Mouse (Mus musculus): ENCODE measurements around the gene Os9. TPM values are rescaled to one million over a fixed set of nuclear protein-coding genes. Genes with fewer than 3 reads are reported as not detected.
"Not testable (repeated sequence)": the region's sequence is repeated elsewhere in the genome, so short reads cannot be mapped to it uniquely, and the experiment has no call there.

The Os9 gene
- polyA plus RNA-seq, 1 experiment from 2014 or later, result 48.0 TPM

DNA sequence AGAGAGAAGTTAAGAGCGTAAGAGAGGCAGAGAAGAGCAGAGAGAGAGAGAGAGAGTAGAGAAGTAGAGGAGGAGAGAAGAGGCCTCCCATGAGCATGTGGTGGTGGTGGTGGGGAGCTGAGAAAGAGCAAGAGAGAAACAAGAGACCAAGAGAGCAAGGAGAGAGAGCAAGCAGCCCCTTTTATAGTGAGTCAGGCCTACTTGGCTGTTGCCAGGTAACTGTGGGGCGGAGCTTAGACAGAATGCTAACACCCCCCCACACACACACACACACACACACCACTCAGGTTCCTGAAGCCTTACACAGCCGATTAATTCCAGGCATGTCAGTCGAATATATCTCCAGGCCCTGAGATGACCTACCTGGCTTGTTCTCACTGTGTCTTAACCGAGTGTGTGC lies 24.4 kb upstream of the Os9 start:
- 58% methylated on average over 5 of the region's 5 CpGs for WGBS
- Histone ChIP-seq H3K9me3 (0 out of 2 replicates have a peak, but pooled peaks cover 4% of the 10 kb centered on the region), H3K27me3 (replicated peaks) (no peaks in the 10 kb centered on the region; the same call in 1 of the 2 replicates), H3K4me3 (no peak overlapping the region), H3K27ac (replicated peaks) (no peak overlapping the region), H3K4me1 (no peaks in the 10 kb centered on the region), H3K36me3 (no peaks in the 10 kb centered on the region), H3K9ac (no peak overlapping the region), H3K4me2 (no peak overlapping the region)
- no peak for ATAC-seq (ENCODE audit: extremely low read depth, insufficient number of reproducible peaks, low FRiP score, low TSS enrichment)

DNA sequence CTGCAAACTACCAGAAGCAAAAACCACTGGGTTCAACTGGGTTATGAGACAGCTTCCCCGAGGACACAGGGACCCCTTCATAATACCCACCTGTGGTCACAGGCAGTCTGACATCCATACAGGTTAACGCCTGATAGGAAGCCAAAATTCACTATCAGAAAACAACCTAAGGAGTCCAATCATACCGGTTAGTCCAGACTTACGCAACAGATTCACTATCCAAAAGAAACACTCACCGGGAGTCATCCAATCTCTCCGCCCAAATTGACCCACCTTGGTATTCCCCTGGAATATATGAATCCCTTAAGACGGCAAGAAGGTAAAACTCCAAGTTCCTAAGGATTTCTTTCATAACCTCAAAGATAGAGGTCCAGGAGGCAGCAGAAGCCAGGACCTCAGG lies 23.6 kb upstream of the Os9 start:
- Histone ChIP-seq H3K4me2 (no peak overlapping the region), H3K27ac (replicated peaks) (no peak overlapping the region), H3K4me1 (no peaks in the 10 kb centered on the region), H3K9ac (no peak overlapping the region), H3K4me3 (no peak overlapping the region), H3K36me3 (no peaks in the 10 kb centered on the region), H3K9me3 (0 out of 2 replicates have a peak, but pooled peaks cover 4% of the 10 kb centered on the region), H3K27me3 (replicated peaks) (no peaks in the 10 kb centered on the region)
- WGBS, result 84% methylated on average over 7 of the region's 7 CpGs
- ATAC-seq (ENCODE audit: extremely low read depth, insufficient number of reproducible peaks, low FRiP score, low TSS enrichment), result no peak

DNA sequence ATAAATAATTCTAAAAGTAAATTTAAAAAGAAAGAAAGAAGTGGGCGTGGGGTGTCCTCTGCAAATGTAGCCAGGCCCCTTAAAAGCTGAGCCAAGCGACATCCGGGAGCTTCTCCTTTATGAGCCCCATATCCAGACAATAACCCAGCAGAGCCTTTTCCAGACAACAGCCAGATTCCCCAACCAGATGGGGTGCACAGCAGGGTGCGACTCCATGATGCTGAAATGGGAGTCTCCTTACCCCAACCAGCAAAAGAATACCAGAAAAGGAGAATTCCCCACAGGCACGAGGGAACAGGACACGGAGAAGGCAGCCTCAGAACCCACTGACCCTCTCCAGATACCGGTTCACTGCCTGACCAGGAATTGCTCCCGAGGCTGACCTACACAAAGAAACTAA lies 22.3 kb upstream of the Os9 start:
- no peaks in the 10 kb centered on the region for H3K27me3 ChIP-seq (replicated peaks)
- H3K4me3 ChIP-seq, result no peak overlapping the region
- H3K4me2 ChIP-seq, result no peak overlapping the region
- H3K27ac ChIP-seq (replicated peaks), result no peak overlapping the region
- ATAC-seq (ENCODE audit: extremely low read depth, insufficient number of reproducible peaks, low FRiP score, low TSS enrichment), result no peak
- 82% methylated on average over 8 of the region's 8 CpGs for WGBS
- H3K36me3 ChIP-seq, result no peaks in the 10 kb centered on the region
- H3K9me3 ChIP-seq, result 0 out of 2 replicates have a peak, but pooled peaks cover 4% of the 10 kb centered on the region
- H3K4me1 ChIP-seq, result no peaks in the 10 kb centered on the region
- no peak overlapping the region for H3K9ac ChIP-seq

DNA sequence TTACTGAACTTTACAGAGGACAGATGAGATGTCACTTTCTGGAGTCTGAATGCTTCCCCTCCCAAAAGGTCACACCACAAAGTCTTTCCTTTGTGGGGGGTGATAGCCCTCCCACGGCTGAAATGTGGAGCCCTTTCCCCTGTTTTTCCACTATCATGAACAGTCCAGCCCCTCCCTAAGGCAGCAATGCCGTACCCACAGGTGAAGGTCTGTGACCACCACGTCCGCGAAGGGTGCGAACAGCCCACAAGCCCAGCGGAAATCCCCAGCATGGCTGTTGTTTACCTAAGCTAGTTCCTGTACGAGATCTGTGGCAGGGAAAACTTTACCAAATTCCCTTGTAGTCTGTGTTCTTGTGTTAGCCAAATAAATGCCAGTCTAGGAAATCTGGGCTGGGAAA lies 20.6 kb upstream of the Os9 start:
- WGBS, result 66% methylated on average over 8 of the region's 8 CpGs
- Histone ChIP-seq H3K4me2 (no peak overlapping the region), H3K4me1 (no peaks in the 10 kb centered on the region), H3K36me3 (no peaks in the 10 kb centered on the region), H3K27ac (replicated peaks) (no peak overlapping the region), H3K9me3 (0 out of 2 replicates have a peak, but pooled peaks cover 4% of the 10 kb centered on the region), H3K27me3 (replicated peaks) (no peaks in the 10 kb centered on the region), H3K9ac (no peak overlapping the region), H3K4me3 (no peak overlapping the region)
- ATAC-seq (ENCODE audit: extremely low read depth, insufficient number of reproducible peaks, low FRiP score, low TSS enrichment), result no peak

DNA sequence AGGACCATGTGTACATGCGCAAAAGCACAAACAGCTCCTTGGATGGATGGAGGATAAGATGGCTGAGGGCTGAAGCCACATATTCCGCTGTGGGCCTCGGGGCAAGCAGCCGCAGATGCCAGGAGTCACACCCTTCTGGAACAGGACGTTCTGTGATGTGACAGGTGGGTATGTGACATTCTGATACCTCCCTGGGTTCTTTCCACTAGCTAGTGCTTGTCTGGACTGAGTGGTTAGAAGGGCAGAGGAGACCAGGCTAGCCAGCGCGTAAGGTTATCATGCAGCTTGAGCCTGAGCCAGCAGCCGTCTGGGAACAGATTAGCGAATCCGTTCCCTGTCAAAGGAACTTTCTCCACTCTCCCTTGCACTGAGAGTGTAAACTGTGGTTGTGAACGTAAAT lies 20.0 kb upstream of the Os9 start:
- no peaks in the 10 kb centered on the region for H3K36me3 ChIP-seq
- no peak for ATAC-seq (ENCODE audit: extremely low read depth, insufficient number of reproducible peaks, low FRiP score, low TSS enrichment)

DNA sequence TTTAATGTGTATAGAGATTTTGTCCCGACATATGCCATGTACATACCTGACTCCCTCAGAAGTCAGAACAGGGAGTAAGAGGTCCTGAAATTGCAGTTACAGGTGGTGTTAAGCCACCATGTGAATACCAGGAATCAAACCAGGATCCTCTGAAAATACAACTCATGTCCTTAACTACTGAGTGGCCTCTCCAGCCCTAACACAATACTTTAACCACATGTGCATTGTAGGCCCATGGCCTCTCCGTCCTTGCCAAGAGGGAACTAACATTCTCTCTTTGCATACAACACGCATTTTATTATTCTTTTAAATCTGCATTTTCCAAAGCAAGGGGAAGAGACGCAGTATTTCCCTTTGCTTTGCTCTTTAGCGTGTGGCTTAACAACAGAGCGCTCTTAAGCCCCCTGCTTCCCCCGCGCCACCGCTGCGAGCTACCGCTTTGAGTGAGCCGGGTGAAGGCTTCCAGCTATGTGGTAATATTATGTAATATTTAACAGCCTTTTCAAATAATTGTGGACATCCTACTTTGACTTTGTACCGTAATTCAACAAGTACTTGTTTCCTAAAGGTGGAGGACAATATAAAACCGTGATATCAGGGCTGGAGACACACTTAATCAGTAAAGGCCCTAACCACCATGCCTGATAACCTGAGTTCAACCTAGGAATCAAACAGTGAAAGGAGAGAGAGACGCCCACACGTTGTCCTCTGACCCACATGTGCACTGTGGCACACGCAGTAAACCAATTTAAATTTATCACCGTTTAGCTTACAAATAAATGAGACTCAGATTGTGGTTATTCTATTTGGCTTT lies 17.6 kb upstream of the Os9 start:
- H3K27me3 ChIP-seq (replicated peaks), result no peaks in the 10 kb centered on the region
- no peaks in the 10 kb centered on the region for H3K4me1 ChIP-seq
- H3K4me3 ChIP-seq, result no peak overlapping the region
- no peaks in the 10 kb centered on the region for H3K36me3 ChIP-seq
- H3K27ac ChIP-seq (replicated peaks), result no peak overlapping the region
- 88% methylated on average over 18 of the region's 18 CpGs for WGBS
- H3K4me2 ChIP-seq, result no peak overlapping the region
- no peak overlapping the region for H3K9ac ChIP-seq
- H3K9me3 ChIP-seq, result 0 out of 2 replicates have a peak, but pooled peaks cover 4% of the 10 kb centered on the region
- ATAC-seq (ENCODE audit: extremely low read depth, insufficient number of reproducible peaks, low FRiP score, low TSS enrichment), result no peak

More for the DNA sequence above, 20.0 kb upstream of the Os9 start:
- Histone ChIP-seq H3K27me3 (replicated peaks) (no peaks in the 10 kb centered on the region), H3K9ac (no peak overlapping the region), H3K4me3 (no peak overlapping the region), H3K27ac (replicated peaks) (no peak overlapping the region), H3K9me3 (0 out of 2 replicates have a peak, but pooled peaks cover 4% of the 10 kb centered on the region), H3K4me1 (no peaks in the 10 kb centered on the region), H3K4me2 (no peak overlapping the region)
- WGBS, result 62% methylated on average over 11 of the region's 11 CpGs

DNA sequence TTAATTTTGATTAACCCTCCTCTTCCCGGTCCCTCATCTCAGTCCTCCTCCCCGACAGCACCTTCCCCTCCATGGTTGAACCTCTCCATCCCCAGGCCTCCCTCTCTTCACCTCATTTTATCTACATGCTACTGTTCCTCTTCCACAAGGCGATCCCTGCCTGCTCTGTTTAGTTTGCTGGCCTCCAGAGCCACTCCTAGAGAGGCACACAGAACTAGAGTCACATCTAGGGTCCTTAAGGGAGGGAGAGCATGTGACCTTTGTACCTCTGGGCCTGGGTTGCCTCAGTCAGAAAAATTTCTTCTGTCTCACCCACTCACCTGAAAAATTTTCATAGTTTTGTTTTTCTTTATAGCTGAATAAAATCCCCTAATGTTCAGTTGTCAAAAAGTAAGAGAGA lies 17.0 kb upstream of the Os9 start:
- Histone ChIP-seq H3K36me3 (no peaks in the 10 kb centered on the region), H3K9me3 (0 out of 2 replicates have a peak, but pooled peaks cover 4% of the 10 kb centered on the region), H3K9ac (no peak overlapping the region), H3K4me2 (no peak overlapping the region), H3K4me3 (no peak overlapping the region), H3K27ac (replicated peaks) (no peak overlapping the region), H3K27me3 (replicated peaks) (no peaks in the 10 kb centered on the region; the same call in 1 of the 2 replicates), H3K4me1 (no peaks in the 10 kb centered on the region)
- WGBS, result 69% methylated on average over 3 of the region's 3 CpGs
- no peak for ATAC-seq (ENCODE audit: extremely low read depth, insufficient number of reproducible peaks, low FRiP score, low TSS enrichment)

DNA sequence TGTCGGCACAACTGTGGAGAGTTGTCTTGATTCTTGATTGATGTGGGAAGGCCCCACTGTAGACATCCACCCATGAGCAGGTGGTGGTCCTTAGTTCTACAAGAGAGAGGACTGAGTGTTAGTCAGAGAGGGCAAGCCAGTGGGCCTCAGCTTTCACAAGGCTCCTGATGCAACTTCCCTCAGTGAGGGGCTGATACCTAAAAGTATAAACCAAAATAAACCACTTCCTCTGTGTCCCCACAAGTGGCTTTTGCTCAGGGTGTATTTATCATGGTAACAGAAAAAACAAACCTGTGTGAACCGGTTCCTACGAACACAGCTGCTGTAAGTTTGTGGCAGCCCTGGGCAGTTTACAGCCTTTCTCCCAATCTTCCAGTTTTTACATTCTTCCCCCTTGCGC lies 15.6 kb upstream of the Os9 start:
- WGBS, result 74% methylated on average over 4 of the region's 4 CpGs
- H3K27ac ChIP-seq (replicated peaks), result no peak overlapping the region
- ATAC-seq (ENCODE audit: extremely low read depth, insufficient number of reproducible peaks, low FRiP score, low TSS enrichment), result no peak

DNA sequence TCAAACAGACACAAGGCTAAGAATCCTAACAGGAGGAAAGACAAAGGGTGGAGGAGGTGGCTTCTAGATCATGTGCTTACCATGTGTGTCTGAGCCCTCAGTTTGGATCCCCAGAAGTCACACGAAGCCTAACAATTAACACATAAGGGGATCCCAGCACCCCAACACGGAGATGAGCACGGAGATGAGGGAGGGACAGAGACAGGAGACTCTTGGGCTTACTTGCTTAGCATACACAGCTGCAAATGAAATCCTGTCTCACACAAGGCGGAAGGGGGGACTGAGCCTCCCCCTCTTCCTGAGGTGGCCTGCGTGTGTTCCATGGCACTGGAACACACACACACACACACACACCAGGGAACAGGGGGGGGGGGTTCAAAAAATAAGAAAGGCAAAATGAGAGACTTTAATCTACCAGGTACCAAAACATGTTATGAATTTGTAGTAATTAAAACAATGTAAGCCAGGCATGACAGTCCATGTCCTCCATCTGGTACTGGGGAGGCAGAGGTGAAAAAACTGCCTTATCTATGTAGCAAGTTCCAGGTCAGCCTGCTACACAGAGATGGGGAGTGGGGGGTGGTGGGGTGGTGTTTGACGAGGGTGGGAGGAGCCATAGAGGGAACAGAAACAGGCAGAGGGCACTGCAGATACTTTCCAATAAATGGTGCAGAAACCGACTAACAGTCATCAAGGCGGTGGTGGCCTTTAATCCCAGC lies 14.3 kb upstream of the Os9 start:
- Histone ChIP-seq H3K4me3 (no peak overlapping the region), H3K9me3 (no peaks in the 10 kb centered on the region), H3K36me3 (no peaks in the 10 kb centered on the region), H3K4me1 (no peaks in the 10 kb centered on the region), H3K4me2 (no peak overlapping the region), H3K9ac (no peak overlapping the region), H3K27ac (replicated peaks) (no peak overlapping the region), H3K27me3 (replicated peaks) (peaks cover 4% of the 10 kb centered on the region; the same call in 1 of the 2 replicates)
- WGBS, result 31% methylated on average over 8 of the region's 8 CpGs
- ATAC-seq (ENCODE audit: extremely low read depth, insufficient number of reproducible peaks, low FRiP score, low TSS enrichment), result no peak

More for the DNA sequence above, 15.6 kb upstream of the Os9 start:
- Histone ChIP-seq H3K36me3 (no peaks in the 10 kb centered on the region), H3K27me3 (replicated peaks) (no peaks in the 10 kb centered on the region; the same call in 1 of the 2 replicates), H3K4me3 (no peak overlapping the region), H3K9me3 (no peaks in the 10 kb centered on the region), H3K4me1 (no peaks in the 10 kb centered on the region), H3K4me2 (no peak overlapping the region), H3K9ac (no peak overlapping the region)

DNA sequence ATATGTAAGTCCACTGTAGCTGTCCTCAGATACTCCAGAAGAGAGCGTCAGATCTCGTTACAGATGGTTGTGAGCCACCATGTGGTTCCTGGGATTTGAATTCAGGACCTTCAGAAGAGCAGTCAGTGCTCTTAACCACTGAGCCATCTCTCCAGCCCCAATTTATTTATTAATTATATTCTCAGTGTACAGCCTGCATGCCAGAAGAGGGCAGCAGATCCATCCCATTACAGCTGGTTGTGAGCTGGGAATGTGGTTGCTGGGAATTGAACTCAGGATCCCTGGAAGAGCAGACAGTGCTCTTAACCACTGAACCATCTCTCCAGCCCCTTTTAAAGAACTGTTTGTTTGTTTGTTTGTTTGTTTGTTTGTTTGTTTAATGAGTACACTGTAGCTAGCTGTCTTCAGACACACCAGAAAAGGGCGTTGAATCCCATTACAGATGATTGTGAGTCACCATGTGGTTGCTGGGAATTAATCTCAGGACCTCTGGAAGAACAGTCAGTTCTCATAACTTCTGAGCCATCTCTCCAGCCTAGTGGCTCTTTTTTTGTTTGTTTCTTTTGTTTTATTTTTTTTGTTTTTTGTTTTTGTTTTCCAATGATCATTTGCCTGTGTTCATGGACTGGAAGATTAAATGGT lies 13.6 kb upstream of the Os9 start:
- H3K9me3 ChIP-seq; H3K36me3 ChIP-seq; H3K4me2 ChIP-seq; H3K4me1 ChIP-seq; H3K27me3 ChIP-seq (replicated peaks); ATAC-seq (ENCODE audit: extremely low read depth, insufficient number of reproducible peaks, low FRiP score, low TSS enrichment); H3K27ac ChIP-seq (replicated peaks); H3K4me3 ChIP-seq; H3K9ac ChIP-seq: not testable (repeated sequence)
- WGBS, result 80% methylated on average over 3 of the region's 3 CpGs

DNA sequence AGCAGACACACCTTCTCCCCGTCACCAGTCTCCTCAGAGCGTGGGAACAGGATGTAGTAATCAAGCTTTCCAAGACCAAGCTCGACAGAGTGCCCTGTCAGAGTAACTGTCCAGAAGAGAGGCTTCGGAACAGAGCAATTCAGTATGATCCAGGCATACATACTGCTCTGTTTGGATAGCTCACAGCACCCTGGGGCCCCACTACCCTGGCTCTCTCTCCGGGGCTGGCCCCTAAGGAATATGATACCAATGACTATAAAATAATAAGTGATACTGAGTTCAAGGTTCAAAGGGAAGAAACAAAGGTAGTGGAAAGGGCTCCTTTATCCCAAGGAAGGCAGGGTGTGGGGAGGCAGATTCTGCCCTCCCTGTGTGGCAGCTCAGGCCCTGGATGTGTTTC lies 11.5 kb upstream of the Os9 start:
- WGBS, result 48% methylated on average over 5 of the region's 5 CpGs
- Histone ChIP-seq H3K9me3 (no peaks in the 10 kb centered on the region), H3K36me3 (no peaks in the 10 kb centered on the region), H3K4me1 (no peaks in the 10 kb centered on the region), H3K27me3 (replicated peaks) (peaks cover 4% of the 10 kb centered on the region; the same call in 1 of the 2 replicates), H3K9ac (no peak overlapping the region), H3K27ac (replicated peaks) (no peak overlapping the region), H3K4me3 (no peak overlapping the region), H3K4me2 (no peak overlapping the region)
- no peak for ATAC-seq (ENCODE audit: extremely low read depth, insufficient number of reproducible peaks, low FRiP score, low TSS enrichment)
